Mouse (Mus musculus): Measurements from ENCODE around the gene Pcif1. TPM values are rescaled to one million over a fixed set of nuclear protein-coding genes. Genes with fewer than 3 reads are reported as not detected.

Pcif1 gene
- polyA plus RNA-seq, 1 experiment = 30.8 TPM

DNA sequence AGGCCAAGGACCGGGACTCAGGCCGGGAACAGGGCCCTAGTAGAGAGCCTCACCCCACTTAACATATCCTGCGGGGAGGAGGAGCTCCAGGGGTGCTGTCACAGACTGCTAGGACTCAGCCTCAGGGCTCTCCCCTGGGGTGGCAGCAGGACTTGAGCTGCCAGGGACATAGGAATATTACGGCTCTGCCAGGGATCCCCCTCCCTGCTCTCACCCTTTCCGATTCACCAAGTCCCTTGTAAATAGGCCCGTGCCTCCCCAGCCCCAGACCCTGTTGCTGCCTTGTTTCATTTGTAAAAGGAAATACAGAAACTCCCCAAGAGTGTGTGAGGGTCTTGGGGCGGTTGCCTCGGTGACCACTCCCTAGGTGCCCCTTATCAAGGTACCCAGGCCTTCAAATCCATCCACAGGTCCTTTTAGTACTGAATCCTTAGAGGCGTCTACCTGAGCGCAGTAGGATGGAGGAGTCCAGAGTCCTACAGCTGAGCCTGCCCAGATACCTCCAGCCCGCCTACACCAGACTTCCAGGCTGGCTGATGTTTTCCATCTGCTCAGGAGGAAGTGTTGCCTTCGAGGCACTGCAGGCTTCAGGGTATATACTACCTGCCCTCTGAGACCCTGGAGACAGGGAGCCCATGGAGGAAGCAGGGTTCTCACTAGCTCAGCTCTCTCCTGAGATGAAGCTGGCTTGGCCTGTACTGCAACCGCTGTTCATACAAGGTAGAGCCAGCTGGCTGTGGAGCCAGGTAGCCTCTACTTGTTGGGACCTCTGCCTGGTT, 12.1 kb downstream of the Pcif1 start:
- no peak for DNase-seq (ENCODE audit: low read depth, low spot score)
- 78% methylated on average over 13 of the region's 13 CpGs for WGBS

DNA sequence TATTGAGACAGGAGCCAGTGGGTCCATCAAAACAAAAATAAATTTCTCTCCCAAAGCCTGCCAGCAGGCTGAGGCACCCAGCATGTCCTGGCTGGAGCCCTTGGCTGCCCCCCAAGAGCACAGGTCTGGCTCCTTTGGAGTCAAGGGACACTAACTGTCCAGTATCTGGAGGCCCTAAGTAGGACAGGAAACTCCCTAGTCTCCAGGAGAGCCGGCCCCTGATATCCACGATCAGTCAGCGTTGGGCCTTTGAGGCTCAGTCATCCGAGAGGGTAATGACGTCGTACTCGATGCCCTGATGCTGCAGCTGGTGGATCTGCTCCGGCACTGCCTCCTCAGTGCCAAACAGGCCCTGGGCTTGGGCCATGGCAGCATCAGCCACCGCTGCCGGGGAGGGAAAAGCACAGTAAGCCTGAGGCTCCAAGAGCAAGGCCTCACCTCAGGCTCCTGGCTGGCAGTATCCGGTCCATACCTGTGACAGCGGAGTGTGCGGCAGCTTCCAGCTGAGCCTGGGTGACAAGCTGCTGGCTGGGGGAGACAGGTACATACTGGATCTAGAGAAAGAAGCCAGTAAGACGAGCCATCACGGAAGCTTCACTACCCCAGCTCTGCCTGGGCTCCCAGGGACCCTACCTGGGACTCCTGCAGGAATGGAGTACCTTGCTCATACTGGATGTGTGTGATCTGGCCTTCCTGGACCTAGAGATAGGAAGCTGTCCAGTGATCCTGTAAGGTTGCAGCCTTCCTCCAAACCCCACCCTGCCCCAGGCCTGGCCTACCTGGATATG, 13.0 kb downstream of the Pcif1 start:
- no peak for DNase-seq (ENCODE audit: low read depth, low spot score)

DNA sequence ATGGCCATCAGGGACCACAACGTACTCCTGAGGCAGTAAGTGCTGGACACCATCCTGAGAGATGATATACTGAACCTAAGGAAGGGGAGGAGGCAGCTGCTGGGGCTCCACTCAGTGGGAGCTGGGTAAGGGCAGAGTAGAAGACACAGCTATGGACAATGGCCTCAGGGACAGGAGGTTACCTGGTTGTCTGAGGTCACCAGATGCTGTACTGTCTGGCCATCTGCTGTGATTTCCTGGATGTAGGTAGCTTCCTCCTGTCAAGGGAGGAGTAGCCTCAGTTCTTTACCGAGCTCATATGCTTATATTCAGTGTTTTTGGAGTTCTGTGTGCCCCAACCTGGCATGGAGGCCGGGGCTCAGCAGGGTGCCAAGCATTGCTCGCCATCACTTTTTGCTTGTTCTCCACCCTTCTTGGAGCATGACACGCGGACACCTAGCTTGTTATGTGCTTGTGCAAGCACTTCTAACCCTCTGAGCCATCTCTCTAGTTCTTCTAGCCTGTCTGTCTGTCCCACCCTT, 13.7 kb downstream of the Pcif1 start:
- DNase-seq (ENCODE audit: low read depth, low spot score) = no peak
- WGBS = 85% methylated on average over 6 of the region's 6 CpGs

More for the DNA sequence above, 13.0 kb downstream of the Pcif1 start:
- 86% methylated on average over 15 of the region's 15 CpGs for WGBS

DNA sequence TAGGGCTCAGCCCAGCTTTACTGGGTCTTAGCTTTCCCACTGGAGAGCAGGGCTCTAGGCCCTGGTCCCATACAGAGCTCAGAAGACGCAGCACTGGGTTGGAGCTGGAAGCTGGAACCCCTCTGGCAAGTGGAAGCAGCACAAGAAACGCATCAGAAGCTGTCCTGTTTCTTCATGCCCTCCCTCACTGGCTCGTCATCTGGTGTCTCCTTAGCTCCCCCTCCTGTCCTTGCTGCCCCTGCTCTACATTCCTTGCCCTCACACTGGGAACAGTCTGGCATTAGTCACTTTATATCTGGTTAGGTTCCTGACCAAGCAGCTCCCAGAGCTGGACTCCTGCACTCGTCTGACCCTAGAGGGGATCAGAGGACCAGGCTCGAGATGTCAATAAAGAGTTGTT, 14.9 kb downstream of the Pcif1 start:
- WGBS = 63% methylated on average over 5 of the region's 5 CpGs
- no peak for DNase-seq (ENCODE audit: low read depth, low spot score)

DNA sequence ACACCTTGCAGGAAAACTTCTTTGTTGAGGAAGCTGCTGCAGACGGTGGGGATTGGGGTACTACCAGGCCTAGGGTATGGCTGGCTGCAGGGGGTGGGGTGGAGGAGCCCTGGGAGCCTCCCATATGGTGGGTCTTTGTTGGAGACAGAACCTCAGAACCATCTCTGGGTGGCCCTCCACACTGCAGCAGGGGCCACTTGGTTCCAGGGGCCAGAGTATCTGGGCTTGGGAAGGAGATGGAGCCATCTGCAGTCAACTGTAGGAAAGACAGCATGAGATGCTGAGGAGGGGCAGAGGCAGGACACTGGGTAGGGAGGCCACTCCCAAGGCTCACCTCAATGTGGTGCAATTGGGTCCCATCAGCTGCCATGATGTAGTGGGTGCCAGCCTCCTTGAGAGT, 15.5 kb downstream of the Pcif1 start:
- no peak for DNase-seq (ENCODE audit: low read depth, low spot score)
- WGBS = 75% methylated on average over 1 of the region's 1 CpGs

DNA sequence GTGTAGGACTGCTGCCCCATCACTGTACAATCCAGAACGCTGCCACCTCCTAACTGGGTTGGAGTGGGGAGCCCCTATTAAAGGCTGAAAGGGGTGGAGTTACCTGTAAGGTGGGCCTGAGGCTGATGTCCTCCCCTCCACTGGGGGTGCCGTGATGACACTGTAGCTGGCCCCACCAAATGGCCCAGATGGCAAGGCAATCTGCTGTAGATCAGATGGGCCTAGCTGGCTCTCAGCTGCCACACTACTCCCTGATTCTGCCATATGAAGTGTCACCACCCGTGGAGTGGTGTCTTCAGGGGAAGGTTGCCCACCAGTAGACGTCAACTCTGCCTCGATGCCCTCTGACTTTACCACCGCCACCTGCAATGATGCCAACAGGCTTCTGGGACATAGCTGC, 16.8 kb downstream of the Pcif1 start:
- 91% methylated on average over 6 of the region's 6 CpGs for WGBS
- no peak for DNase-seq (ENCODE audit: low read depth, low spot score)

DNA sequence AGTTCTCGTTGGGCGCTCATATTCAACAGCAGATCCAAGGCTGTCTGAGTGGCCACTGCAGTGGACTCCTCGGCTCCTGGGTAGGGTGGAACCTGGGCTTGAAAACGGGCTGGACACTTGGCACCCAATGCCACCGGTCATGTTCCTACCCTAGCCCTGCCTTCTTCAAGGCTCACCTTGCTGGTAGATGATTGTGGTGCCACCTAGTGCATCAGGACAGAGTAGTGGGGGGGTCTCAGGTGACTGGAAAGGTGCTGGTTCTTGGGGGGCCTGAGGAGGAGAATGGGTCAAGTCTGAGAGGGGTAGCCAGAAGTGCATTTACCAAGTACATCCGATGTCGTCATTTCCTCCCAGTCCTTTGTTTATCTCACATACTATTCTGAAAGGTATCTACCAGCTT, 18.9 kb downstream of the Pcif1 start:
- no peak for DNase-seq (ENCODE audit: low read depth, low spot score)
- WGBS = 88% methylated on average over 7 of the region's 7 CpGs

DNA sequence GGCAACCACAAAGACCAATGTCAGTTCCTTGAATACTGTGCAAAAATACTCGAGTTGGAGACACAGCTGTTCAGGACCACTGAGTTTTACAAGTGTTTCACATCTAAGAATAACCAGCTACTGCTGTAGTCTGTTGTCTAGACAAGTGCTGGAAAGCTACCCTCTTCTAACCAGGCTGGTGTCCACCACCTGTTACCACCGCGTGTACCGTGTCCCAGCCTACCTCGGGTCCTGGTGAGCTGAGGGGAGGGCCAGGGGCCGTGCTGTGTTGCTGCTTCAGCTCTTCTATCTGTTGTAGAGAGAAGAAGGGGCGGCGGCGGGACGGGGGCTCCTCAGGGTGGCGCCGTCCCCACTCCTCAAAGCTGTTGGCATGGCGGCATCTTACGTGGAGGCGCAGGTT, 19.9 kb downstream of the Pcif1 start:
- DNase-seq (ENCODE audit: low read depth, low spot score) = no peak

DNA sequence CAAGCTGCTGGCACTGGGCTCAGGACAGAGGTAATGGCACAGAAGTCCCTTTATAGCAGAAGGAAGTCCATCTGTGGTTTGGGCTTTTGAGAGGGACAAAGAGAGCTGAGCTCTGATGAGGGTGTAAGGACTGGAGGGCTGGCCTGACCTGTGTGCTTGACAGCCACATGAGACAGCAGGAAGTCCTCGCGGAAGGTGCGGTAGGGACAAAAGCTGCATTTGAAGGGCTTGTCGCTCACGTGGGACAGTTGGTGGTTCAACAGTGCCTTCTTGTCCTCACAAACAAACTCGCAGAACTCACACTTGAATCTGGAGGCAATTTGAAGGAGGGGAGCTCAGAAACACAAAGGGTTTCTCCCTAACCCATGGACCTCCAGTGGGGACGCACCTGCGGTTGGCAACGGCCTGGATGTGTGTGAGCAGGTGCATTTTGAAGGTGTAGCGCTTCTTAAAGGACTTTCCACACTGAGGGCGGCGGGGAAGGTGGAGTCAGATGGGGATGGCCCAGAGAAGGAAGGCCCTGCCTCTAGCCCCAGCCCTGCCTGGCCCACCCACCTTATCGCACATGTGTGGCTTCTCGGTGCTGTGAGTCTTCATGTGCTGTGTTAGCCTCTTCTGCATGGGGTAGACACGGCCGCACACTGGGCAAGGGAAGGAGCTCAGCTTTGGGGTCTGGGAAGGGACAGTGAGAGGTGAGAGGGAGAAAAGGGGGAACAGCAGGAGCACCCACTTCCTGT, 20.8 kb downstream of the Pcif1 start:
- no peak for DNase-seq (ENCODE audit: low read depth, low spot score)
- 91% methylated on average over 16 of the region's 16 CpGs for WGBS

More for the DNA sequence above, 19.9 kb downstream of the Pcif1 start:
- WGBS = 91% methylated on average over 15 of the region's 15 CpGs

DNA sequence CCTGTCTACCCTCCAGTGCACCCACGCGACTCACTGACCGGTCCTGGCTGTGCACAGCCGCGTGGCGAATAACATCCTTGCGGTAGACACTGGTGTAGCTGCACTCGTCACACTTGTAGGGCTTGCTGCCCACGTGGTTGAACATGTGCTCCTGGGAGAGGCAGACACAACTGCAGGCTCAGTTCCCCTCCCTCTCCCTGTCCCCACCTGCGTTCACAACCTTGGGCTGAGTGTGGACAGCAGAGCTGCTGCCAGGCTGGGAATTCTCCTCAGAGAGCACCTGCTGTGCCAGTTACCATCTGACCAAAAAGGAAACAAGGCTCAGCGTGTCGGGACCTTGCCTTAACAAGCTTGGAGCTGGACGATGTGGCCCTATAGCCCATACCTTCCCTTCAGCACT, 22.3 kb downstream of the Pcif1 start:
- no peak for DNase-seq (ENCODE audit: low read depth, low spot score)
- 90% methylated on average over 13 of the region's 13 CpGs for whole genome bisulfite sequencing

DNA sequence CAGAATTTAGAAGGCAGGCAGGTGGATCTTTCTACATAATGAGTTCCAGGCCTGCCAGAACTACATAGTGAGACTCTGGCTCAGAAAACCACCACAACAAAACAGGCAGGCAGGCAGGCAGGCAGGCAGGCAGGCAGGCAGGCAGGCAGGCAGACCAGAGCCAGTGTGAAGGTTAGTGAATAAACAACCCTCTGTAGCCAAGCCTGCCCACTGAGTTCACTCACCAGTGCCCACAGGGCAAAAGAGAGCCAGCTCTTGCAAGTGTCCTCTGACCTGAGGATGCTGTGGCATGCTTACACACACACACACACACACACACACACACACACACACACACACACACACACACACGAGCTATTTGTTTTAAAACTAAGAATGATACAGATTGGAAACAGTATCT, 24.4 kb downstream of the Pcif1 start:
- no peak for DNase-seq (ENCODE audit: low read depth, low spot score)
- 78% methylated on average over 1 of the region's 1 CpGs for WGBS

DNA sequence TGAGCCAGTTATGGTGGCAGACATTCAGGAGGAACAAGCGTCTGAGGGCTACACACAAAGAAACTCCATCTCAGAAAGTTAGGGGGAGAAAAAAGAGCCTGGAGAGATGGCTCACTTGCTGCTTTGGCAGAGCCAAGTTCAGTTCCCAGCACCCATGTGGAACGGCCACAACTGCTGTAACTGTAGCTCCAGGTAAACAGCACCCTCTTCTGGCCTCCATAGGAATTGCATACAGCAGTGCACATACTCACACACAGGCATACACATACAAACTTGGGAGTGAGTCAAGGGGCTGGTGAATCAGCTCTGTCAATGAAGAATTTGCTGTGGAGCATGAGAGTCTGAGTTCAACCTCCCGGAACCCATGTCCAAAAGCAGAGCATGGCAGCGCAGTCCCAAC, 27.0 kb downstream of the Pcif1 start:
- DNase-seq (ENCODE audit: low read depth, low spot score) = no peak
- WGBS = 96% methylated on average over 4 of the region's 4 CpGs

DNA sequence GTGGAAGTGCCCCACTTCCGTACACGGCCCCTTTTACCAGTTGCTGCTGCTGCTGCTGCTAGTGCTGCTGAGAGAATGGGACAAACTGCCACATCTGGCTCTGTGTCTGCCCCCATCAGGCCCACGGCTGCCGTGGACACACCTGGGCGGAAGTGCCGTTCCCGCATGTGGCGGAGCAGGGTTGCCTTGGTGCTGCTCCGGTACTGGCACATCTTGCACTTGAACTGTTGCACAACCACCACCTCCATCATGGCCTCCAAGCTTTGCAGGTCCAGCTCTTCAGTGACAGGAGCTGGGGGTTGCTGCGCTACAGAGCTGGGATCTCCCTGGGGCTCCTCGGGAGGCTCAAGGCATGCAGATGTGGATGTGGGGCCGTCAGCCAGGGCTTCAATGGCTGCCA, 28.4 kb downstream of the Pcif1 start:
- DNase-seq (ENCODE audit: low read depth, low spot score) = no peak
- 96% methylated on average over 12 of the region's 12 CpGs for WGBS

DNA sequence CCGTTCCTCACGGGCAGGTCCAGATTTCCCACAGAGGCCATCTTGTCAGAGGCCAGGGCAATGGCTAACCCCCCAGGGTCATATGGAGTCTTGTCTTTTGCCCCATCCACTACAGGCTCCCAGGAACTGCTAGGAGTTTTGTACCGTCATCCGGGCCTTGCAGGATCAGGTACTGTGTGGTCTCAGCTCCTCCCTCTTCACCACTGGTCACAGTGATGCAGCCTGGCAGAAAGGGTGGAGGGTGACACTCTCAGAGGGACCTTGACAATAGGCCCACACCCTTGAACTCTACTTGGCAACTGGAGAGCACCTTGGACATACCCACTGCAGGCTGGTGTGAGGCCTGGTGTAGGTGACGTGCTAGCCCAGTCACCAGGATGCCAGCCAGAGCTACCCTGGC, 28.9 kb downstream of the Pcif1 start:
- 97% methylated on average over 5 of the region's 5 CpGs for WGBS
- no peak for DNase-seq (ENCODE audit: low read depth, low spot score)

DNA sequence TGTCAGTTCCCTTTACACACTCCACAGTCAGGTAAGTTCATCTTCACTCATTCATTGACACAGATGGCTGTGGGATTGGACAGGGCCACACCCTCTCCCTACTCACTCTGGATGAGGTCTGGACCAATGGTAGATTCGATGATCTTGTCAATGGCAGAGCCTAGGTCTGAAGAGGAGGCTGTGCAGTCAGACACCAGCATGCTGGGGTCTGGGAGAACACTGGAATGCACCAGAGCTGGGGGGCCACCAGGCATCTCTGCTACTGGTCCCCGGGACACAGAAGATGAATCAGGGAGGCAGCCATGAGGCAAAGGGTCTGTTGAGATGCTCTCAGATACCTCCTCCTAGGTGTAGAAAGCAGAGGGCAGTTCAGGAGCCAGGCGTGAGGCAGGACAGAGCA, 30.0 kb downstream of the Pcif1 start:
- WGBS = 92% methylated on average over 3 of the region's 3 CpGs
- DNase-seq (ENCODE audit: low read depth, low spot score) = no peak

DNA sequence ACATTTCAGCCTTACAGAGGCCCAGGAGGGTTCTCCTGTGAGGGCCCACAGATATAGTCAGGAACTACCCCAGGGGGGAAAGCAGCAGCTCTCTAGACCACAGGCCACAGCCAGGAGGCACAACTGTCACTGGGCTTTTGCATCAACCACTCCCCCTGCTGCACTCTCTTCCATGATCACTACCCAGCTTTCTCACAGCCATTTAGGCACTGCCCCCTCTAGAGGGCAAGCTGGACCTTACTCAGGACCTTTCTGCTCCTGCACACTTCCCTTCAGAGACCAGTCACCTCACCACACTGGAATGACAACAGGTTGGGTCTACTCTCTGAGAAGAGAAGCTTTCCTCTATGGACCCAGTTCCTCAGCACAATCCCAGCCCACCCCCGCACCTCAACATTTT, 30.4 kb downstream of the Pcif1 start:
- DNase-seq (ENCODE audit: low read depth, low spot score) = no peak
- 75% methylated on average over 1 of the region's 1 CpGs for WGBS

DNA sequence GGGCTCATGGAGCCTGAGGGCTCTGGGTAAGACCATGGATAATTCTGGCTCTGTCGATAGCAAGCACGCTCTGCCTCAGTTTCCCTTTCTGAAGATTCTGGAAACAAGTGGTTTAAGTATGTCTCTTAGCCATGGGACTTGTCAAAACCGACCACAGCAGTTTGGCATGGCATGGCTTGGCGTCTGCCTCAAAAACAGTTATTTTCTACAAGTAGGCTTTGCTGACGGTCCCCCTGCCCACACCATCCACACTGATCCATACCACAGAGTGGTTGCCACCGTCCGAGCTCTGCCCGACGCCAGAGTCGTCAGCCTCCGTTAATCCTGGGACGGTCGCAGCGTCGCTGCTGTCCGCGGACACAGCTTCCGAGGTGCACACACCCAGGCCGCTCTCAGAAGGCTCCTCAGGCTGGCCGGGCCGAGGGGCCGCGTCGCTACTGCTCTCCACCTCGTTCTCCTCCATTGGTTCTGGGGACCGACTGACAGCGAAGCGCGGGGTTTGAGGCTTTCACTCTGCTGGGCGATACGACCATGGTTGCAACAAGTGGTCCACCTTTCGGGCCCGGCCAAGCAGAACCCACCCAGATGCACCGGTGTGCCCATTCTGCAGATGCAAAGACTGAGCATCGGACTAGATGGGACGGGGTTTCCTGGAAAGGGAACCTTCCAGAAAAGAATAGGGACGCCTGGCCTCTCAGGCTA, 31.4 kb downstream of the Pcif1 start:
- DNase-seq (ENCODE audit: low read depth, low spot score) = no peak
- WGBS = 3% methylated on average over 37 of the region's 37 CpGs

DNA sequence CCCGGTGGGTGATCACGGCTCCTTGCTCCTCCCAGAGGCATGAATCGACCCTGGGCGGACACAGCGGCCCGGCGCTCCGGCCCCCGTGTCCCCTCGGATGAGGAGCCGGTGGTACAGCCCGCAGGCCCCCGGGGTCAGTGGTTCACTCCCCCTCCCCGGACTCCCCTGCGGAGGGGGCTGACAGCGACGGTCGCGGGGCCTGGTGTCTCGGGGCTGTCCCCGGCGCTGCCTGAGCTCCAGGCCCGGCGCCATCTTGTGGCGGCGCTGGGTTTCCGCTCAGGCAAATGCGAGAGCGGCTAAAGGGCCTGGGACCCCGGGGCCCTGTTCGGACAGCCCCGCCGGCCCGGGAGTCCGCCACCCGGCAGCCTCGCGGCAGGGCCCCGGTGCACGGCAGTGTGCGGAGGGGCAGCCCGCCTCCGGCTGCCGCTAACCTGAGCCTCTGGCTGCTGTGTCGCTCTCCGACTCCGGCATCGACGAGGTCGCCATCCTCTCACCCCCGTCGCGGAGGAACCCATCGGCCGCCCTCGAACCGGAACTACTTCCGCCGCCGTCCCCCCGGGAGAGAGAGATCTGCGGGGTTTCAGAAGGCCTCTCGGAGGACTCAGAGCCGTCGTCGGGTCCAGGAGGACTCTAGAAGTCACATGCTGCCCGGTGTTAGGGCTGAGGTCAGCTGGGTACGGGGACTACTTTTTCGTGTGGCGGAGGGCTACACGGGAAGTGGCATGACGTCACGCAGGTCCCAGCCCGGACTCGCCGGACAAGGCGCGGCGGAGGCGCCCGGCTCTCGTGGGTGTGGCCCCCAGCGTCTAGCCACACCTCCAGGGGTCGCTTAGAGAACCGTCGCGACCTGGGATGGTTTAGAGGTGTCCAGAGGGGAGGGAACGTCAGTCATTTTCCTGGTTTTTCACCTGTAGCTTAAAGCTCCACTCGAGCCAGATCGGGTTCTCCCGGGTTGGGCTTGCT, 32.3 kb downstream of the Pcif1 start, which contains the start of gene Zfp335:
Zfp335 (minus strand) TSS at position 672 of the 963 bp plus-strand sequence.
- peak; percentile 70 for DNase-seq (ENCODE audit: low read depth, low spot score)
- under 1% methylated on average over 86 of the region's 91 CpGs for WGBS
